Mouse (Mus musculus): ENCODE results near the gene Tfr2. TPM values are rescaled to one million over a fixed set of nuclear protein-coding genes. Genes with fewer than 3 reads are reported as not detected.

Tfr2 gene
- 93.7 and 104 TPM in 2 replicates for polyA plus RNA-seq (2012; rRNA removed)

GRCm38 (mm10) chr5:137569665-137570064, at the start of gene Tfr2:
Gene Tfr2 (plus strand): TSS chr5:137569840.

GRCm38 (mm10) chr5:137533117-137533827, 36.4 kb upstream of the Tfr2 start, which contains the start of the genes Epo and Gnb2:
Gene Epo (minus strand): TSS chr5:137533242.
Gene Gnb2 (minus strand): TSS chr5:137533510.

DNA sequence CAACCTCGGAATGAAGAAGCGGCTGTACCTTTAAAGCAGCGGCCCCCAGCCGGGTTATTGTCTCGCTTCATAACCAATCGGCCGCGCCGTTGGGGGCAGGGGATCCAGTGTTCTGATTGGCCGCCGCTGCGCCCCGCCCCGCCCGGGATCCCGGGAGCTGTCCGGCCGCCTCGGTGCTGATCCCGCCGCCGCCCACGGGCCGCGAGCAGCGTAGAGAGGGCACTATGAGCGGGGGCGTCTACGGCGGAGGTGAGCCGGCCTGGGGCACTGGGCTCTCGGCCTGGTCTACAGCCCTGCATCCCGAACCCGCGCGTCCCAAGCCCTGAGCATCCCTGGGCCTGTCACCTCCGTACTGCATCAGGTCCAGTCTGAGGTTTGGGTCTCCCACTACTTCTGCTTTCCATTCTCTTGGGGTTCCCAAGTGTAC, 16.2 kb upstream of the Tfr2 start, which contains the start of gene Actl6b:
TSS of gene Actl6b (plus strand) at position 107 of the 427 bp plus-strand sequence.

DNA sequence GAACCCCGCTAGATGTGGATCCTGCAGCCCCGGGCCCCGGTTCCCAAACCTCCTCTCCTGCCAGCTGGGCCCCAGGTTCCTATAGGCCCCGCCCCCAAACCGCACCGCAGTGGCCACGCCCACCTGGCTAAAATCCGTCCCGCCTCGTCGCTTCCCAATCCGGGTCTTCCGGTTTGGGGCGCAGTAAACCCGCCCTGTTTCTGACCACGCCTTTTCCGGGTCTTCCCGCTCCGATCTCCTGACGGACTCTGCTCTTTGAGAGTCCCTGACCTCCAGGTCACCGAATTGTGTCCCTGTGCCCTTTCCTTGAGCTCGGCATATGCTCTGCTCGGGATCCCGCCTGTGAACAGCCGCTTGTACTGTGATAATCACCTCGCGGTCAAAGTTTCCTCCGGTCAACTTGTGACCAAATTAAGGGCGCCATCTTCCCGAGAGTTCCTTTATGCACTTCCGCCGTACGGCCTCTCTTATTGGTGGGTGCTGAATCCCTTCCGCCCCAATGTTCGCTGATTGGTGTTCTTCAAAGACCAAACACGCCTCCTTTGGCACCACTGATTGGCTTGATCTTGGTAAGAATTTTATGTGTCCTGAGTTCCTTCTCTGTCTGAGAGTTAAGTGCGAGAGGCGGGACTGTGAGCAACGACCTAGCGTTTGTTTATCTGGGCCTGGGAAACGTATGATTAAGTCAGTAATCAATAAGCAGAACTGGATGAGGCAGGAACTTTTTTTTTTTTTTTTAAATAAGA, 31.2 kb downstream of the Tfr2 start, which contains the start of gene Mospd3:
TSS of gene Mospd3 (minus strand) at position 440 of the 746 bp plus-strand sequence.

DNA sequence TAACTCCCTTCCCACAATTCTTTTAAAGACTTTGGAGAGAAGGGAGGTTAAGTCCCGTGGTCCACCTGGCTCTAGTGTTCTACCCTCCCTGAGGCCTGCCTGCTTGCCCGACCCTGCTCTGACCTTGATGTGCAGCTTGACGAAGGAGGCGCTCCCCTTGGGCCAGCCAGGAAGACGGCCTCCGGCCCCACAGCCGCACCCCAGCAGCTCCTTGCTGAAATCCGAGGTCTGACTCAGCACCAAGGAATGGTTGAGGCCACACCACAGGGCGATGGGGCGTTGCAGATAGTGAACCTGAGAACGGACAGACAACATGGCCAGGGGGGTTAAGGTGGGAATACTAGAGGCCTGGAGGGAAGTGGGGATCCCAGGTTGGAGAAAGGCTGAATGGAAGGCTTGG, 43.9 kb downstream of the Tfr2 start, which contains the start of gene Pcolce:
TSS of gene Pcolce (minus strand) at position 235 of the 400 bp plus-strand sequence.

DNA sequence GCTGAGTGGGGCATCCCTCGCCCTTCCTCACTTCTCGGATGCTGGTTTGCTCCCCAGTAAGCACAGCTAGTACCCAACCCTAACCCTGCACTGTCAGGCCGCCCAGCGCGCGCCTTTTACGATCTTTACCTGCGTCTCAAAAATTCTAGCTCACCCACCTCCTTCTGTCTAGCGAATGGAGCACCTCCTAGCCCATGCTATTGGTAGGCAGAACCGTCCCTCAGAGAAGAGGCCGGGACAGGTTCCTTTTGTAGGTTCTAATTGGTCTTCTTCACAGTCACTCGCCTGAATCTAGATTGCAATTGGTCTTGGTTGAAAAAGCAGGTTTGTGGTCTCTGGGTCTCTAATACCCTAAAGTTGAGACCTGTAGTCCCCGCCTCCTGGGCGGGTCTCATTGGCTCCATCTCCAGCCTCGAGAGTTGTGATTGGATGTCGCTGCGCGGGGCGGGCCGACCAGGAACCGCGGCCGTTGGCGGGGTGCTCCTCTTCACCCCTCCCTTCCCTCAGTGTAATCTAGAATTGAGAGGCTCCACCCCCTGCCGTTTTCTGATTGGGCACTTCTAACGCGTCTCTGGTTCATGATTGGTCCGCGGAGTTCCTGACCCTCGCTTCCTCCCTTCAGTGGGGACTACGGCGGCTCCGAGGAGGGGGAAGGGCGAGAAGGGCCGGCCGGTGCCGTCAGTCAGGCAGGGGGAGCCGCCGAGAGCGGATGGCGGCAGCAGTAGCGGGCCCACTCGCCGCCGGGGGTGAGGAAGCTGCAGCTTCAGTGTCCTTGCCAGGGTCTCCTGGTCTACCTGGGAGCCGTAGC, 59.1 kb downstream of the Tfr2 start, which contains the start of the genes Fbxo24, Lrch4 and Gm20605:
TSS of gene Fbxo24 (minus strand) at position 505 of the 808 bp plus-strand sequence.
TSS of gene Lrch4 (plus strand) at position 624 of the 808 bp plus-strand sequence.
TSS of gene Gm20605 (plus strand) at position 678 of the 808 bp plus-strand sequence.

Other genes with a start within 250 kb of the Tfr2 start
- gene Slc12a9, start 236.2 kb upstream of the Tfr2 start, polyA plus RNA-seq (2012; rRNA removed), result 3.7 and 4.4 TPM in 2 replicates
- gene Ephb4, start 219.7 kb upstream of the Tfr2 start, polyA plus RNA-seq (2012; rRNA removed), result 10.1 and 13.1 TPM in 2 replicates
- 0.07 and 0.09 TPM in 2 replicates for gene Zan, start 92.8 kb upstream of the Tfr2 start, polyA plus RNA-seq (2012; rRNA removed)
- 16.7 and 18.2 TPM in 2 replicates for gene Pop7, start 67.3 kb upstream of the Tfr2 start, polyA plus RNA-seq (2012; rRNA removed)
- gene Gigyf1, start 51.3 kb upstream of the Tfr2 start, polyA plus RNA-seq (2012; rRNA removed), result 5.3 and 7.3 TPM in 2 replicates
- 0.21 and 0.31 TPM in 2 replicates for gene Epo, start 36.6 kb upstream of the Tfr2 start, polyA plus RNA-seq (2012; rRNA removed)
- 221 and 236 TPM in 2 replicates for gene Gnb2, start 36.3 kb upstream of the Tfr2 start, polyA plus RNA-seq (2012; rRNA removed)
- 0.03 TPM in 1 of 2 replicates, not detected in the other for gene Actl6b, start 16.3 kb upstream of the Tfr2 start, polyA plus RNA-seq (2012; rRNA removed)
- gene Mospd3, start 31.2 kb downstream of the Tfr2 start, polyA plus RNA-seq (2012; rRNA removed), result 21.8 and 24.5 TPM in 2 replicates
- 15.0 and 17.2 TPM in 2 replicates for gene Pcolce, start 43.9 kb downstream of the Tfr2 start, polyA plus RNA-seq (2012; rRNA removed)
- gene Fbxo24, start 59.2 kb downstream of the Tfr2 start, polyA plus RNA-seq (2012; rRNA removed), result 0.06 and 0.07 TPM in 2 replicates
- 14.4 and 18.0 TPM in 2 replicates for gene Lrch4, start 59.3 kb downstream of the Tfr2 start, polyA plus RNA-seq (2012; rRNA removed)
- gene Gm20605, start 59.3 kb downstream of the Tfr2 start, polyA plus RNA-seq (2012; rRNA removed), result 4.7 and 6.0 TPM in 2 replicates
- gene Sap25, start 71.5 kb downstream of the Tfr2 start, polyA plus RNA-seq (2012; rRNA removed), result 17.2 and 17.3 TPM in 2 replicates
- 0.05 and 0.07 TPM in 2 replicates for gene Irs3, start 75.9 kb downstream of the Tfr2 start, polyA plus RNA-seq (2012; rRNA removed)
- gene Agfg2, start 114.9 kb downstream of the Tfr2 start, polyA plus RNA-seq (2012; rRNA removed), result 19.2 and 20.4 TPM in 2 replicates
- 1.2 and 1.6 TPM in 2 replicates for gene Nyap1, start 171.8 kb downstream of the Tfr2 start, polyA plus RNA-seq (2012; rRNA removed)
- 25.1 and 29.8 TPM in 2 replicates for gene Tsc22d4, start 175.9 kb downstream of the Tfr2 start, polyA plus RNA-seq (2012; rRNA removed)
- 17.8 and 17.9 TPM in 2 replicates for gene Ppp1r35, start 209.0 kb downstream of the Tfr2 start, polyA plus RNA-seq (2012; rRNA removed)
- 11.2 and 11.4 TPM in 2 replicates for gene Mepce, start 217.8 kb downstream of the Tfr2 start, polyA plus RNA-seq (2012; rRNA removed)
- 2.7 and 3.0 TPM in 2 replicates for gene Zcwpw1, start 218.0 kb downstream of the Tfr2 start, polyA plus RNA-seq (2012; rRNA removed)